Mouse (Mus musculus): Measurements from ENCODE around the gene Serpinf1.
"Not testable (repeated sequence)": the region's sequence is repeated elsewhere in the genome, so short reads cannot be mapped to it uniquely, and the experiment has no call there.

The Serpinf1 gene

DNA sequence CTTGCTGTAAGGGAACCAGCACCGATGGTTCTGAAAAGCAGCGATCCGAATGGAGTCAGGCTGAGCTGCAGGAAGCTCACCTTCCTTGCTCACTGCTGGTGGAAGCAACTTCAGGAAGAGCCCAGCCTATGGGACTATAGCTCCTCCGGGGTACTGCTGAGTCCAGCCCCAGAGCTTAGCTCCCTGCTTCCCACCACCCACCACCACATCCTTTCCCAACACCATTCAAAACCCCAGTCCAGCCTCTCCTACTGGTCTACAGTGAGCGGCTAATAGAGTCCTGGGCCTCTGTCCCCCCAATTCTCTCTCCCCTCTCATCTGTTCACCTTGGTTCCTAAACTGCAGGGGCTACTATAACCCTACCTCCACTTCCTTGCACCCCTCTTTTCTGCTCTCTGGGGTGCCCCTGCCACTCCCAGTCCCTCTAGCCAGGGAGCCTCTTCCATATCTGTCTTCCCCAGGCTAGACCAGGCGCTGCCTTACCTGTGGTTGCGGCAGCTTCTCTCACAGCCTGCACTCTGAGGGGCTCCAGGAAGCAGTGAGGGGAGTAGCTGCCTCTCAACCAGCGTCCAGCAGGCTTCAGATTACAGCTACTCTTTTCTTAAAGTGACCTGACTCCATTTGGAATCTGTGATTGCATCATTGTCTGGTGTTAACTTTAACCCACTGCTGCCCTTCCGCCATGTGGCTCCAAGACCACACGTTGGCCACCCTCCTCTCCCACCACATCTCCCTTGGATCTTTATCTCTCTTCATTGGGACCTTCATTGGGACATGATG is at the start of gene Serpinf1:
TSS of gene Serpinf1 (minus strand) at position 689 of the 780 bp plus-strand sequence.
- in situ Hi-C loops (cut with MseI, MboI), result no loop called here

DNA sequence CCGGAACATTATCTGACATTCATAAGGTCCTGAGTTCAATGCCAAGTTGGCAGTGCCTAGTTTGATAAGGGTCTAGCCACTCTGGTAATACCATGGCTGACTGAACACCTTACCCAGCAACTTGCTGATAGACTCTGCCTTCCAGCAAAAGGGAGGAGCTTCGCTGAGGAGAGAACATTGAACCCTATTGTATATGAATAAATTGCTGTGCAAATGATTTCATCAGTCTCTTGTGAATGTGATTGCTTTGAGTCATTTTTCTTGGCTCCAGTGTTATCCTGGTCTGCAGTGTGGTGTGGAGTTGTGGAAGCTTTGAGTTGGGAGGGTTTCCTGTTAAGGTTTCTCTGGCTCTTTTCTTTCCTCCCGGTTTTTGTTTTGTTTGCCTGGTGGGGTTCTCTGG is 48.2 kb upstream of the Serpinf1 start:
- in situ Hi-C loops (cut with MseI, MboI), result no loop called here

DNA sequence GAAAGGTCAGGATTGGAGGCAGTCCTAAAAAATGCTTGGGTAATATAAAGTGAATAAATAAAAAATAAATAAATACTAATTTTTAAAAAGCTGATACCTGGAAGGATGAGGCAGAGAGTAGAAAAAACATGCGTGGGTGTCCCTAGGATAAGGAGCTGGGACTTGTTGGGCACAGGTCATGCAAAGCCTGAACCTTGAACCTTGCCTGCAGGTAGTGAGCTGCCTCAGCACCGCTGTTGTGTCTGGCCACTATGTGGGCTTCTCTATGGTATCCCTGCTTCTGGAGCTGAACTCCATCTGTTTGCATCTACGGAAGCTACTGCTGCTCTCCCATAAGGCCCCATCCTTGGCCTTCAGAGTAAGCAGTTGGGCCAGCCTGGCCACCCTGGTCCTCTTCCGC is 46.8 kb upstream of the Serpinf1 start:
- in situ Hi-C loops (cut with MseI, MboI), result no loop called here

DNA sequence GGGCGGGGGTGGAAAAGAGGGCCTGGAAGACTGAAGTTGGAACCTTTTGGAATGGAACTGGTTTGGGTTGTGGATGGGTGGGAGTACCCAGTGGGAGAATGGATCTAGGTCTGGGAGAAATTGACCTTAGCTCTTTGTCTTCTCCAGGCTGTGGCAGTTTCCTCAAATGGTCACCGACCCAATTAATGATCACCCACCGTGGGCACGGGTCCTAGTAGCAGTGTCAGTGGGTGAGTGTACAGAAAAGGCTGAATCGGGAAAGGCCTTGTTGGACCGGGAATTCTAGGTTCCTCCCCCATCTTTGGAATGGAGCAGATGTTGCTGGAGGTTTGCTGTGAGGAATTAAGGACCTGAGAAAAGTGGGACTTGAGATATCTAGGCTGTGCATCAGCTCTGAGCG is 45.9 kb upstream of the Serpinf1 start:
- in situ Hi-C loops (cut with MseI, MboI), result no loop called here

DNA sequence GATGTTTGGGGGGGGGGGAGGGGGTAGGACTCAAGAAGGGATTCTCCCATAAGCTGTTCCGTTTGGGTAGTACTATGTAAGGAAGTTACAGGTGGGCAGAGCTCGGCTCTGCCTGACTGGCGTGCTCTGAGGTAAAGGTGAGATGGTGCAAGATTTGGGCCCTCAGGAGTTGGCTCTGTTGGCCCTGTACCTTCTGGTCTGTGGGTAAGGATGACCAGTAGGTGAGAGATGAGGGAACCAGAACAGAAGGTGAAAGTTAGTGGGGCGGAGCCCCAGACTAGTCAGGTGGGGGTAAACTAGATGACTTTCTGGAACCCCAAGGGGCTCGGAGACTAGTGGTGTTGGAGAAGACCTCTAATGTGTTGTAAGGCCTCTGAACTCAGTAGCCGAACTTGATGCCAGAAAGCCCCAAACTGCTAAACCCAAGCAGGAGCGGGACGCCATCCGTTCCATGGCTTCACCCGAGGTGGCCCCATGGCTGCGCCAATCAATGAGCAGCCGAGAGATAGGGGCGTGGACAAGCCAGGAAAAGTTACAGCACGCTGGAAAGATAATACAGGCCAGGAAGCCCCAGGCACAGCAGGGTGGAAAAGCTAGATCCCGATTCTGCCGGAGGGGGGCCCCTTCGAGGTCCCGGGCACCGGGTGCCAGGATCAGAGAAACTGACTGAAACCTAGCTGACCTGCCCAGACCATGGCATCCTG is 45.2 kb upstream of the Serpinf1 start:
- in situ Hi-C loops (cut with MseI, MboI), result no loop called here

DNA sequence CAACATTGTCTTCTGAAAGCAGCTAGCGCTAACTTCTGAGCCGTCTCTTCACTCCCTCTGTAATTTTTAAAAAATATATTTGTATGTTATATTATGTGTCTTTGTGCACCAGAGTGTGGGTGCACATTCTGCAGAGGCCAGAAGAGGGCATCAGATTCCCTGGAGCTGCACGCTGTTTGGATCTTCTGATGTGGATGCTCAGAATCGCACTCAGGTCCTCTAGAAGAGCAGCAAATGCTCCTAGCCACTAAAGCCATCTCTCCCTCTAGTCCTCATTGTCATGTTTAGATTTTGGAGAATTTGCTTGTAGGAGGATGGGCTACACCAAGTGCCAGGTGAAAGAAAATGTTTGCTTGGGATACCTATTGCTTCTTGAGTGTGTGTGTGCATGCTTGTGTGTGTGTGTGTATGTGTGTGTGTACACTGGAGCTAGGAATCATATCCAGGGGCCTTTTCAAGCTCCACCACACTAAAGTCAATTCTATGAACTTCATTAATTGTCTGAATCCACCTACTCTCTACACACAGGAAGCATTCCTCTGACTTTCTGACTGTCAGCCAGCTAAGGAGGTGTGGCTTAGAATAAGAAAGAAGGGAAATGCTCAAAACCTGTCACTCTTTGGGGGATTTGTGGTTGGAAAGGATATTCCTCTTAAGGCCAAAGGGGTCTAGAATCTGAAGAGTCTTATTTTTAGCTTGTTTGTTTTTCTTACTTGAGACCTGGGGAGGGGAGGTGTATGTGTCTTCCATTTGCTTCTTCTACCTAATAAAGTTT is 44.4 kb upstream of the Serpinf1 start:
- in situ Hi-C loops (cut with MseI, MboI), result no loop called here

DNA sequence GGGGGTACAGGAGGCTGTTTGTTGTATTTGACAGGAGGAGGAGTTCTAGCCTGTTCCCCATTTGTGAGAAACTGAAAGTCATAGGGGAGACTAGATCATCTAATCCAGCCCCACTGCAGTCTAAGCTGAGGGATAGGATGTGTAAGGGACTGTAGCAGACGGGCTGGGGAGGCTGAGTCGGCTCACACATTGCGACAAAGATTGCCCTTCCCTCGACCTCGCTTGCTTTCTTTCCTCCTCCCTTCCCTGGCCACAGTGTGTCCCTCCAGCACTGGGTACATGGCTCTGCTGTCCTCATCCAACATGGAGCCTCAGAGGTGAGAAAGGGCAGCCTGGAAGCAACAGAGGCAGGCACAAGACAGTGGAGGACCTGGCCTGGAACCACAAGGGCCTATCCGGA is 42.5 kb upstream of the Serpinf1 start:
- in situ Hi-C loops (cut with MseI, MboI), result no loop called here

DNA sequence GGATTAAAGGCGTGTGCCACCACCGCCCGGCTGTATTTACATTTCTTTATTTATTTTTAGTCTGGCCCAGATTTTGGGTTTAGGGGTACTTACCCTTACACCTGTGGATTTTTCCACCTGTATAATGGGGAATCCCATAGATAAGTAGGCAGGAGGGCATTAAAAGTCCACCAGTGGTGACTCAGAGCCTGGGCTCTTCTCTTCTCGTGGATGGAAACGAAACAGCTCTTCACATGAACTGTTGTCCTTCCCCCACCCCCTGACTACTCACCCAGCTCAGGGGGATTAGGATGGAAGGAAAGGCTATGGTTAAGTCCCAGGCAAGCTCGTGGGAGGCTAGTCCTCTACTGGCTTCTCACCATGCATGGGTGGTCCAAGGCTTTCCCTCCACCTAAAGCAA is 41.9 kb upstream of the Serpinf1 start:
- in situ Hi-C loops (cut with MseI, MboI), result no loop called here

DNA sequence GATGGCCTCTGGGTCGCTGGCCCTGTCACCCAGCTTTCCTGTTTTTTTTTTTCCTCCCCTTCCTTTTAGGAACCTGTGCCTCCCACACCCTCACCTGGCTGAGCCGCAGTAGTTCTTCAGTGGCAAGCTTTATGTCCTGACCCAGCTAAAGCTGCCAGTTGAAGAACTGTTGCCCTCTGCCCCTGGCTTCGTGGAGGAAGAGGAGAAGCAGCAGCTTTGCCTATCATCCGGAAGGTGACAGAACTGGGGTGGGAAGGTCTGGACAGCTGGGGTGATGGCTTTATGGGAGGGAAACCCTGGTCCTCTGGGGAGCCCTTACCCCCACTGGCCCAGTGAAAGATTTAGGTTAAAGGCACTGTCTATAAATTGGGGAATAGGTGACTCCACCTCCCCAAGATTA is 41.1 kb upstream of the Serpinf1 start:
- in situ Hi-C loops (cut with MseI, MboI), result no loop called here

DNA sequence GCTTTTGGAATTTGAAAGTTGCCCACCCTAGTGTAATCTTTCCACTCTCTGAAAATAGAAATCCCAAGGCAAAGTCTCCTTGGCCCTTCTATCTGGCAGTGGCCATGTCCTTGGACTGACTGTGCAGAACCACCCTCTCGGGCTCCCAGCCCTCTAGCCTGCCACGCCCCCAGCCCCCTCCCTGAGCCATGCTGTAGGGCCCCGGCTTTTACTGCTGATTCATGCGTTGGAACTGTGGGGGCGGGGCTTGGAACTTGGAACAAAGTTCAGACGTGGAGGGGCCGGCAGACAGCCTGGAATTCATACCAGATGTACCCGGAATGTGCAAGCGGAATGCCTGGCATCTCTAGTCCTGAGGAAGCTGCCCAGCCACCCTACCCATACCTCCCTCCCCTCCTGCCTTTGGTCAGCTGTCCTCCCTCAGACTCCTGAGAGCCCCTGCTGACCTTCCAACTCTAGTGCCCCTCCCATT is 40.4 kb upstream of the Serpinf1 start:
- in situ Hi-C loops (cut with MseI, MboI), result no loop called here

DNA sequence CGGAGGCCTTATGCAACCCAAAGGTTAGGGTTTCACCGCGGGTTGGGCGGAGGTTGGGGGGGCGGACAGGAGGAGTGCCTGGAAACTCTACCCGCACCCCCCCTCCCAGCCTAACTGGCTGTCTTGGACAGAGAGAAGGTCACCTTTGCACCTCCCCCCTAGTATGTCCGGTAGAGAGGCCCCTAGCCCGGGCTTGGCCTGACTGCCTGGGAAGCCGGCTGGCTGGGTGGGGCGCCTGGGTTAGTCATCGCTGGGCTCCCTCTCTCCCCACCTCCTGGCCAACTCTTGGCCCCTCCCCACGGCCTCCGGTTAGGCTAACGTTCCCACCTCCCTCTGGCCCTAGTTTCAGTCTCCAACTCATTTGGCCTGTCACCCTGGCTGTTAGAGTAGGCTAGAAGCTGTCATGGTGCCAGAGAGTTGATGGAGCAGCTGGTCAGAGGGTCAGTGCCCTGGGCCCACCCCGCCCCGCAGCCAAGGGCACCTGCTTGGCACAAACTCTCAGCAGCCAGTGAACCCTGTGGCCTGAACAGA is 39.8 kb upstream of the Serpinf1 start:
- in situ Hi-C loops (cut with MseI, MboI), result no loop called here

DNA sequence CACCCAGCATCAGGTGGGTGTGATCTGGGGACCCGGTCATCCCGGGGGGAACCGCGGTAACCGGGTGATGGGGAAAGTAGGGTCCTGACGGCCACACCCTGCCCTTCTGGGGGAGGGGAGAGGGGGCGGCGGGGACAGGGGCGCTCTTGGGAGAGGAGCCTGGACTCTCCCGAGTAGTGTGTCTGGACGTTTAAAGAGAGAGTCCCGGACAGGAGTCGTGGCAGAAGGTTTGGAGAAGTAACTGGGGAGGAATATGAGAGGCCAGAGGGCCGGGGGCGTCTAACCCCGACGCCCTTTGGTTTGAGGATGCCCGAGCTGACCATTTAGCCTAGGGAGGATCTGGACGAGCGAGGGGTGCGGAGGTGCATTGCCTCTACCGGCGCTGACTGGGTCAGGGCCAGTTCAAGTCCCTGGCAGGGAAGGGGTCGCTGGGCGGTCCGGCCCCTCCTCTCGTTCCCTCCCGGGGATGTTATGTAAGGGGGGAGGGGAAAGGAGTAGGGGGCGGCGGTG is 39.3 kb upstream of the Serpinf1 start:
- in situ Hi-C loops (cut with MseI, MboI), result no loop called here

DNA sequence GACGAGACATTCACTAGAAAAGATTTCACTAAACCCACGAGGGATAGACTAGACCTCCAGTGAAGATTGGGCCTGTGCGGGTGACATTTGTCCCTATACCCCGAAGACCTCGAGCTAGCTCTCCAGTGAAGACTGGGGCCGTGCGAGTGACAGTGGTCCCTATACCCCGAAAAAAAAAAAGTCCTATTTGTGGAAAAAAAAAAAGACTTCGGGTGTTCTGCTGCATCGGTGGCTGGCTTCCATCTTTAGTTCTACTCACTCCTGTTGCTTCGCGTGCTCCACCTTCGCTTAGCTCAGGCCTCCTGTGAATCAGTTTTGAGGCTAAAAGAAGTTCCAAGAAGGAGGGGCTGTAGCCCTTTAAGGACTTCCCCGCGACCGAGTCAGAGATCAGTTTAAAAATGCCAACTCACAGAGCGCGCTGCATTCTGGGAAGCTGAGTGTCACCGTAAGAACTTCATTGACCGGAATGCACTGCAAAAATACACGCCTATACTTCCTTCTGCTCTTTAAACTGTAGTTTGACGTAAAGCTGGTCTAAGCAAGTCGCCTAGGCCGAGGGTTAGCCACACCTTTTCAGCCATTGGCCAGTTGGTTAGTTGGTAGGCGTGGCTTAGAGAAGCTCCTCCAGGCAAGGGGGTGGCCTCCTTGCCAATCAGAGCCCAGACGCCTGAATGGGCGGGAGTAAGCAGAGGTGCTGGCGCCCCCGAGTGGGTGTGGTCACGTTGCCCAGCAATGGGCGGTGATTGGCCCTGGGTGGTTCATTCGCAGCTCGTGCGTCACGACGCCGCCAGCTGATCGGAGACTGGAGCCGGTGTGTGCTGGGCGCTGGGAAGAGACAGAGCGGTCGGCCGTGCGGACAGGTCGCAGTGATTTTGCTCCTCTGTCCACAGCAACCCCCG is 38.6 kb upstream of the Serpinf1 start, which contains the start of gene Tlcd2:
TSS of gene Tlcd2 (plus strand) at position 872 of the 899 bp plus-strand sequence.
- in situ Hi-C loops (cut with MseI, MboI), result no loop called here

DNA sequence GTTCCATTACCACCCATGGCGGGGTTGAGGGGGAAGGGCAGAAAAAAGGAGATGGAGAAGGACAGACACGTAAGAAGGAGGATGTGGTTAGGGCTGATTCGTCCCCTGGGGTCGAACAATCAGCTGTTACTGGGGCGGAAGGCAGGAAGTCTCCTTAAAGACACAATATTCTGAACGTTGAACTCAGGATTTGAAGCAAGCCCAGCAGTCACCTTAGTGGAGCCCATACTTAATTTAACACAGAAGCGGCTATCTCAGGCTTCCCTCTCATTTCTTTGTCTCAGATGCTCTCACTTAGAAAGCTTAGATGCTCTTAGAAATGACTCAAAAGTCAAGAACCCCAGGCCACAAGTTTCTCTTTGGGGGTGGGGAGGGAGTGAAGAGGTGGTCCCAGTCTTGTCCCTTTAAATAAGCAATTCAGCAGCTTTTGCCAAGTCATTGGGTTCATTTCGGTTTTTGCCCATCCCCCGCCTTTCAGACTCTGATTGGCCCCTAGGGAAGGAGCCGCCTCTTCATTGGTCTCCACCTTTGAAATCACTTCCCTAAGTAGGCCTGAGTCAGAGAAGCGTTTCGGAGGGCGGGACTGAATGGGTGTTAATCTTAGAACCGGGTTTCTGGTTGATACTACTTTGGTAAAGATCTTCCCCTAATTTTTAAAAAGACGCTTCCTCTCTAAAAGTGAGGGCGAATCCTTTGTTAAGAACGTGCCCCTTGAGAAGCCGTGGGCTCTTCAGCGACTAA is 37.8 kb upstream of the Serpinf1 start:
- in situ Hi-C loops (cut with MseI, MboI), result no loop called here

DNA sequence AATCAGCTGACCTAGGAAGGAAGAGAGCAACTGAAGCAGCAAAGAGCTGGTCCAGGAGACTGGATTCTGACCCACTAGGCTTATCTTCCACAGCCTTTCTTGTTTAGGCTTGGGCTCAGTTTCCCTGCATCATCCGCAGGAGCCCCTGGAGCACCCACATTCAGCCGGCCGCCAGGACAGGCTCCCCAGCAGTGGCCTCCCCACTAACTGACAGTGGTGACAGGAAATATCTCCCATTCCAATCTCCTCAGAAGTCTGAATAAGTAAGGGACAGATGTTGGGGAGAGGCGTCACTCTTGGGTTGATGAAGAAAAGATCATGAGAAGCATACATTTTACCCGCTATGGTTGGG is 37.2 kb upstream of the Serpinf1 start:
- in situ Hi-C loops (cut with MseI, MboI), result no loop called here

DNA sequence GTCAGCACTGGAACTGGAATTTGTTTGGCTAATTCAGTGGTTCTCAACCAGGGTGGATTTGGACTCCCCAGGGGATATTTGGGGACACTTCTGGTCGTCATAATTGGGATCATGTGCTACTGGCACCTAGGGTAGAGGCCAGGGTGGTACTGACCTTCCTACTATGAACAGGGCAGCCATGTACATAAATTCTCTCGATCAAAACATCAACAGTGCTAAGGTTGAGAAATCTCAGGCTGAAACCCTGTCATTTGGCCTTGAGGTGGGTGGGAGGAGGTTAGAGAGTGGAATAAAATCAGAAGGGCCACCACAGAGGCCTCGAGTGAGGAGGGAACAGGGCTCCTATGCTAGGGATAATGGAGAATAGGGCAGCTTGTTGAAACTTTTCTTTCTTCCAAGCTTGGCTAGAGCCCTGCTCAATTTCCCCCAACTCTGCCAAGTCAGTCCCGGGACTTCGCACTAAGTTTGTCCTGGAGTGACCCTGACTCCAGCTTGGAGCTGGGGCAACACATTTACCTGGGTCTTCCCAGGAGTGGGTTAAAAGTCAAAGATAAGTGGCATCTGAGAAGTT is 36.7 kb upstream of the Serpinf1 start:
- in situ Hi-C loops (cut with MseI, MboI), result no loop called here

DNA sequence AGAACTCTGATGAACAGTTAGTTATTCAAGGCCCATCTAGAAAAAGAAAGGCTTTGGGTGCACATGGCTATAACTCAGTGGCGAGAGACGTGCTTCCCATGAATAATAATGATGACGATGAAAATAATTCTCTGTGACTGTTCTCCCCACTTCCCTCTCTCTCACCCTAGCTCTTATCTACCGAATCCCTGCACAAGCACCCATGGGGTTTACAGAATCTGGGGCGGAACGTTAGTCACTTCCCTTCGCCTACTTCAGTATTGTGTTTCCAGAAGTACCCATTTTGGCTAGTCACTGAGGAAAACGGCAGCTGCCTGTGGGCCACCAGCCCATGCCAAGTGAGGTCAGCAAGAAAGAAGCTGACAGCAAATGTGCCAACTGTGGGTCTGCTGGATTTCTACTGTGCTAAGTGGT is 36.1 kb upstream of the Serpinf1 start:
- in situ Hi-C loops (cut with MseI, MboI), result no loop called here

DNA sequence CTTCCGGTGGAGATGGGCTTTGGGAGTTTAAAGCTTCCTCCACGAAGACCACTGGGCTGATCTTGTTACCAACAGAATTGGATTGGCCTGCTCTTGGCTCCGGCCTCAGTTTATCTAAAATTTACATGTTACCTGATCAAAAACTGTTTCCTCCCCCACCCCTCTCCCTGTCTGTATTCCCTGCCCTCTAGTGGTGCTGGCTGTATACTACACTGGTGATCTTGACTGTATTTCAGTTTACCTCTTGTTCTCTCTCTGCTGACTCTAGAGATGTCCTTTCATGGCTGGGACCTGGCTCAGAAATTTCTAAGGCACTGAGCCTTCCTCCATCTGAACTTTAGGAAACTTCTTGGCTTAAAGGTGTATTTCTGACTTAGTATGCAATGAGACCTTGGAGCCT is 35.7 kb upstream of the Serpinf1 start:
- in situ Hi-C loops (cut with MseI, MboI), result no loop called here

DNA sequence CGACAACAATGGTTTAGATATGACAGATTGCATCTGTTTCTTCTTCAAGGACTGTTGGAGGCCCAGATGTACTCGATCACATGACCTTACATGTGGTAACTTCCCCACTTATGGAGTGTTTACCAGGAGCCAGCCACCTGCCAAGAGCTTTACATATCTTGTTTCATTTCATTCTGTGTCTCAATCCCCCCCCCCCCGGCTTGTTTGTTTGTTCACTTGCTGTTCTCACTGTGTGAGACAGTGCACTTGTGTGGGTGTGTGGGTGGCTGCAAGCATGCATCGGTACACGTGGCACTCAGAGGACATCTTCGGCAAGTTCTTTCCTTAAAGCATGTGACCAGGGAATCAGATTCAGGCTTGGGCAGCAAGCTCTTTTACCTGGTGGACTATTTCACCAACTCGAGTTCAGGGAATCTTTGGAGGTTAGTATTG is 34.0 kb upstream of the Serpinf1 start:
- in situ Hi-C loops (cut with MseI, MboI), result no loop called here

DNA sequence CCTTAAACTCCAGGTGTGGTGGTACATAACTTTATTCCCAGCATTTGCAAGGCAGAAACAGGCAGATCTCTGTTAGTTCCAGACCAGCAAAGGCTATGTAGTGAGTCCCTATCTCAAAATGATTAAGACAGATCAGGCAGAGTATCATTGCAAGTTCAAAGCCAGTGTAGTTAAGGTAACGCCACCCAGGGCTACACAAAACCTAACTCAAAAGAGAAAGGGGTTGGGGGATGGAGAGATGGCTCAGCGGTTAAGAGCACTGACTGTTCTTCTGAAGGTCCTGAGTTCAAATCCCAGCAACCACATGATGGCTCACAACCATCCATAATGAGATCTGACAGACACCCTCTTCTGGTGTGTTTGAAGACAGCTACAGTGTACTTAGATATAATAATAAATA is 33.5 kb upstream of the Serpinf1 start:
- in situ Hi-C loops (cut with MseI, MboI), result not testable (repeated sequence)

Measured in mouse trophoblast stem cell (cell line).